Mouse (Mus musculus) forebrain, postnatal 0 days (tissue): Measurements from ENCODE around the gene Hspa1b. TPM values are rescaled to one million over a fixed set of nuclear protein-coding genes. Genes with fewer than 3 reads are reported as not detected.
"Not testable (repeated sequence)": the region's sequence is repeated elsewhere in the genome, so short reads cannot be mapped to it uniquely, and the experiment has no call there.

ENCODE experiments used
- ATAC-seq: fragments of 200-750 bp; cut with Nextera tagmentation; 2 replicates; pipeline ENCODE4 v1.8.0; 2017; ENCODE audit warnings: mild to moderate bottlenecking, moderate library complexity
- DNase-seq: peaks from one replicate; pipeline ENCODE4 v3.0.0-alpha.2; 2015
- H3K27ac ChIP-seq: fragments of 300-500 bp; sonication (generic); 2 replicates; pipeline ENCODE4 v1.5.1; 2014; ENCODE audit warnings: low read depth, mild to moderate bottlenecking, antibody characterized with exemption, low read length, moderate library complexity, mixed read lengths
- H3K27me3 ChIP-seq: fragments of 300-500 bp; sonication (generic); 2 replicates; pipeline ENCODE4 v1.6.1; 2014; ENCODE audit warnings: mild to moderate bottlenecking, low read length, mixed read lengths; ENCODE audit not compliant: insufficient read depth
- H3K36me3 ChIP-seq: fragments of 300-500 bp; sonication (generic); 2 replicates; pipeline ENCODE4 v1.6.1; 2014; ENCODE audit warnings: mild to moderate bottlenecking, moderate library complexity; ENCODE audit not compliant: insufficient read depth
- H3K4me1 ChIP-seq: fragments of 300-500 bp; sonication (generic); 2 replicates; pipeline ENCODE4 v1.6.1; 2014; ENCODE audit warnings: antibody characterized with exemption; ENCODE audit not compliant: insufficient read depth
- H3K4me2 ChIP-seq: fragments of 300-500 bp; sonication (generic); 2 replicates; pipeline ENCODE4 v1.6.1; 2014; ENCODE audit warnings: low read depth, mild to moderate bottlenecking, moderate library complexity
- H3K4me3 ChIP-seq: fragments of 300-500 bp; sonication (generic); 2 replicates; pipeline ENCODE4 v1.5.1; 2014; ENCODE audit warnings: low read depth, low read length, mixed read lengths
- H3K9ac ChIP-seq: fragments of 300-500 bp; sonication (generic); 2 replicates; pipeline ENCODE4 v1.6.1; 2014; ENCODE audit warnings: mild to moderate bottlenecking
- H3K9me3 ChIP-seq: fragments of 300-500 bp; sonication (generic); 2 replicates; pipeline ENCODE4 v1.6.1; 2016; ENCODE audit warnings: low read length
- CTCF ChIP-seq: sonication (generic); IDR thresholded peaks from 2 replicates; pipeline ENCODE4 v1.5.1; 2016; ENCODE audit warnings: antibody characterized with exemption, control low read depth, low read depth
- WGBS: fragments of 180-500 bp; shearing (Covaris S2); extraction: QIAGEN DNeasy Blood & Tissue Kit; methylation state at CpG from one replicate; pipeline ENCODE4 v1.1.7; 2014; 5-methylcytosine and 5-hydroxymethylcytosine counted together
- polyA plus RNA-seq: library from polyadenylated mRNA; unstranded; fragments of >200 nt; fragmentation: Nextera tagmentation; extraction: Ambion mirVana; gene quantifications from 2 replicates; pipeline ENCODE4 v1.2.1, GENCODE M21; 2015
- total RNA-seq: library from RNA; depleted of rRNA; stranded (reverse); fragments of >200 nt; gene quantifications from 2 replicates; pipeline ENCODE4 v1.2.3, GENCODE M21; 2014

Hspa1b gene
- total and polyA plus RNA-seq, 2 experiments from 2014 or later, result 0.42 to 8.1 TPM

- DNase-seq, H3K27ac ChIP-seq, H3K9ac ChIP-seq, H3K4me3 ChIP-seq, H3K4me1 ChIP-seq, ATAC-seq, H3K36me3 ChIP-seq, H3K4me2 ChIP-seq, H3K27me3 ChIP-seq, H3K9me3 ChIP-seq: not testable (repeated sequence)
- 72% methylated on average over 6 of the region's 11 CpGs for WGBS
Observed at GRCm38 (mm10) chr17:34969822-34970221, 10.8 kb upstream of the Hspa1b start, which contains the start of gene Gm20481. Gene Gm20481 (plus strand): TSS chr17:34969912.

GRCm38 (mm10) chr17:34965627-34966026 lies 6.6 kb upstream of the Hspa1b start:
- peaks cover 7% of the 10 kb centered on the region for H3K27me3 ChIP-seq
- no peaks in the 10 kb centered on the region for H3K4me1 ChIP-seq
- H3K36me3 ChIP-seq, result no peaks in the 10 kb centered on the region
- no peak overlapping the region for H3K4me2 ChIP-seq
- H3K27ac ChIP-seq, result no peak overlapping the region
- 84% methylated on average over 5 of the region's 5 CpGs for WGBS
- DNase-seq (no peak), ATAC-seq (no peak)
- H3K4me3 ChIP-seq, result no peak overlapping the region
- no peak for TF ChIP-seq CTCF
- H3K9ac ChIP-seq, result no peak overlapping the region
- H3K9me3 ChIP-seq, result no peaks in the 10 kb centered on the region

DNA sequence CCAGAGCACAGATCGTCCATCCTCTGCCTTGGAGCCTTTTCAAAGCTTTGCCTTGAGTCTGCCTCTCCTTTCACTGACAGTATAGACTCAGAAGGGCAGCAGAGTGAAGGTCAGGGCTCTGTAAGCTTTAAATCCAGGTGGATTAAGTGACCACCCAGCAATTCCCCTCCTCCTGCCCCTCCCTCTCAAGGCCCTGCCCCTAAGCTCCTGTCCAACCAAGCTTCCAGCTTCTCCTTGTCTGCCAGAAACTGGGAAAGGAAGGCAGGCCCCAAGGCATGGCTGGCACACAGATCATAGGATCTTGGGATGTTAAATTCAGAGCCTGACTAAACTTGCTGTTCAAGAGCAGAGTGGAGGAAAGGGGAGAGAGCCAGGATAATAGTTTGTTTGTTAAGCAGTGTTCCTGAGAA lies 5.6 kb upstream of the Hspa1b start:
- Histone ChIP-seq H3K4me3 (no peak overlapping the region), H3K27me3 (peaks cover 10% of the 10 kb centered on the region), H3K4me1 (no peaks in the 10 kb centered on the region), H3K4me2 (no peak overlapping the region), H3K9me3 (no peaks in the 10 kb centered on the region), H3K9ac (no peak overlapping the region), H3K36me3 (no peaks in the 10 kb centered on the region), H3K27ac (no peak overlapping the region)
- WGBS, result 20% methylated on average over 1 of the region's 1 CpGs
- ATAC-seq, result no peak
- no peak for DNase-seq
- TF ChIP-seq CTCF, result no peak

DNA sequence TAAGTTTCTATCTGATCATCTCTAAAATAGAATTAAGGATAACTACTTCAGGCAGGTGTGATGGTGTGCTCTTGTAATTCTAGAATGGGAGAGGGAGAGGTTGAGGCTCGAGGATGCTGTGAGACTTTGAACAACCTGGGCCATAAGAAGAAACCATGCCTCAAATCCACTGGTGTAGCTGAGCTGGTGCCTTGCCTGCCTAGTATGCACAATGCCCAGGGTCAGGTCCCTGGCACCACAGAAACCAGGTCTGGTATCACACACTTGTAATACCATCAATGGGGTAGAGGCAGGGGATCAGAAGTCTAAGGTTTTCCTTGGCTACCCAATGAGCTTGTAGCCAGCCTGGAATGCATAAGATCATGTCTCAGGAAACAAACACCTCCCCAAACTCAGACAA lies 3.8 kb upstream of the Hspa1b start:
- Histone ChIP-seq H3K27ac (no peak overlapping the region), H3K9ac (no peak overlapping the region), H3K4me1 (no peaks in the 10 kb centered on the region), H3K27me3 (peaks cover 3% of the 10 kb centered on the region), H3K36me3 (no peaks in the 10 kb centered on the region), H3K9me3 (no peaks in the 10 kb centered on the region), H3K4me3 (no peak overlapping the region), H3K4me2 (no peak overlapping the region)
- ATAC-seq (no peak), DNase-seq (no peak)
- TF ChIP-seq CTCF, result no peak
- 40% methylated on average over 1 of the region's 1 CpGs for WGBS

- H3K4me1 ChIP-seq, result no peaks in the 10 kb centered on the region
- no peak overlapping the region for H3K4me3 ChIP-seq
- H3K36me3 ChIP-seq, result no peaks in the 10 kb centered on the region
- DNase-seq (no peak), ATAC-seq (no peak)
- H3K4me2 ChIP-seq, result no peak overlapping the region
- peaks cover 3% of the 10 kb centered on the region for H3K27me3 ChIP-seq
- no peak overlapping the region for H3K9ac ChIP-seq
- 39% methylated on average over 3 of the region's 3 CpGs for WGBS
- H3K9me3 ChIP-seq, result no peaks in the 10 kb centered on the region
- no peak overlapping the region for H3K27ac ChIP-seq
- no peak for TF ChIP-seq CTCF
Observed at GRCm38 (mm10) chr17:34962125-34962524, 3.1 kb upstream of the Hspa1b start.

DNA sequence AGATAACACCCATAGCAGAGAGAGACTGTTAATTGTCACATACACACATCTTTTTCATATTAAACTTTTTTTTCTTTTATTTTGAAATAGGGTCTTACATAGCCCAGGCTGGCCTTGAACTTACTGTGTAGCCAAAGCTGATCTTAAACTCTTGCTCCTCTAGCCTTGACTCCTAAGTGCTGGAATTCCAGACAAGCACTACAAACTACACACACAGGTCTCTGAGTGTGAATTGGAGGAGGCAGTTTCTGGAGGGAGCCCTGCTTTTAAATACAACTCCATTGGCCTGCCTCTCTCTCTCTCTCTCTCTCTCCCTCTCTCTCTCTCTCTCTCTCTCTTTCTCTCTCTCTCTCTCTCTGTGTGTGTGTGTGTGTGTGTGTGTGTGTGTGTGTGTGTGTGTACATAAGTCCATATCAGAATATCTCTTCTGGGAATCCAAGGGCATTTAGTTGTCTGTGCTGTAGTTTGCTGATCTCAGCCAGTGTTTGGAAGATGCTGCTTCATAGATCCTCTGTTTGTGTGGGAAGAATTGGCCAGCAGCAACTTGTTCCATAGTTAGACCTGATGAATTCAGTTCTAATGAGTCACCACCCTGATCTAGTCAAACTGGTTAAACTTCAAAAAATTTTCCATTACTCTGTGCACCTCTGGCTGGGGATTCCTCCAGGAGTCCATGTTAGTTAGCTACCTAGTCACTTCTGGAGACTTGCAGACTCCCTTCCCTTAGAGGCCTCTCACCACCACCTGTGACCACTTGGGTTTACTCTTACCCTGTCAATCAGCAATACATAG lies 1.9 kb upstream of the Hspa1b start:
- ATAC-seq, result no peak

DNA sequence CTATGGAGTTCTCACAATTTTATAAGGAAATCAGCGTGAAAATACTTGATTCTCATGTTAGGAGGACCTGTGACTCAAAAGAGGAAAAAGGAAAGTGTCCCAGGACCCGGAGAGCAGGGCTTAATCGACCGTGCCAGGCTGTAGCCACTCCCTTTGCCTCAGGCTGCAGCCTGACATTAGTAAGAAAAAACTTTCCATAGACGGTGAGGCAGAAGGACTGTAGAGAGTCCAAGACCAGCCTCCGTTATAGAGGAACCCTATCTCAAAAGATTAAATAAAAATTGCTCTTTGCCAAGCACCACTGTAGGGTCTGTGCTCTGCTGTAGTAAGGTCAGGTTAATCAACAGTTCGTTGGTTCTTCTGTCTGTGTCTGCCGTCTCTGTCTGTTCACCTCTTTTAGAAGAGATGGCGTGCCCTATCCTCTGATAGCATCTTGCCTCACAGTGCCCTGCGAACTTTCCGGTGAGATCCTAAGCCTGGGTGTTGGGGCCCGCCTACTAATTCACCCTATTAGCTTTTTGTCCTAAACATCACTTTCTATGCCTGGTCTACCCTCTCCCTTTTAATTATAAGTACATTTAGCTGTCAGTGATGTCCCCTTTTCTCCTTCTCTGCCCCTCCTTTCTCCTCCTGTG lies 960 bp upstream of the Hspa1b start:
- Histone ChIP-seq H3K9ac (no peak overlapping the region), H3K27me3 (peaks cover 3% of the 10 kb centered on the region), H3K4me3 (peak overlapping the region; percentile 42; the same call in 1 of the 2 replicates), H3K36me3 (no peaks in the 10 kb centered on the region), H3K4me1 (no peaks in the 10 kb centered on the region), H3K27ac (no peak overlapping the region), H3K9me3 (no peaks in the 10 kb centered on the region), H3K4me2 (peak overlapping the region; percentile 62)
- WGBS, result 12% methylated on average over 12 of the region's 12 CpGs
- DNase-seq (no peak), ATAC-seq (no peak)
- no peak for TF ChIP-seq CTCF

More for the DNA sequence above, 1.9 kb upstream of the Hspa1b start:
- Histone ChIP-seq H3K4me2 (no peak overlapping the region), H3K27ac (no peak overlapping the region), H3K36me3 (no peaks in the 10 kb centered on the region), H3K4me3 (no peak overlapping the region), H3K27me3 (peaks cover 3% of the 10 kb centered on the region), H3K4me1 (no peaks in the 10 kb centered on the region), H3K9me3 (no peaks in the 10 kb centered on the region), H3K9ac (no peak overlapping the region)
- no peak for DNase-seq
- no peak for TF ChIP-seq CTCF

- H3K9ac ChIP-seq, ATAC-seq, H3K4me1 ChIP-seq, H3K9me3 ChIP-seq, DNase-seq, H3K36me3 ChIP-seq, H3K27me3 ChIP-seq, H3K27ac ChIP-seq: not testable (repeated sequence)
- 1% methylated on average over 23 of the region's 47 CpGs for WGBS
- Histone ChIP-seq H3K4me3 (peak overlapping the region; percentile 42), H3K4me2 (peak overlapping the region; percentile 62)
Observed at GRCm38 (mm10) chr17:34958734-34959129, 306 bp downstream of the Hspa1b start.

GRCm38 (mm10) chr17:34957966-34958365 lies 1.1 kb downstream of the Hspa1b start:
- H3K4me2 ChIP-seq, ATAC-seq, H3K36me3 ChIP-seq: not testable (repeated sequence)

DNA sequence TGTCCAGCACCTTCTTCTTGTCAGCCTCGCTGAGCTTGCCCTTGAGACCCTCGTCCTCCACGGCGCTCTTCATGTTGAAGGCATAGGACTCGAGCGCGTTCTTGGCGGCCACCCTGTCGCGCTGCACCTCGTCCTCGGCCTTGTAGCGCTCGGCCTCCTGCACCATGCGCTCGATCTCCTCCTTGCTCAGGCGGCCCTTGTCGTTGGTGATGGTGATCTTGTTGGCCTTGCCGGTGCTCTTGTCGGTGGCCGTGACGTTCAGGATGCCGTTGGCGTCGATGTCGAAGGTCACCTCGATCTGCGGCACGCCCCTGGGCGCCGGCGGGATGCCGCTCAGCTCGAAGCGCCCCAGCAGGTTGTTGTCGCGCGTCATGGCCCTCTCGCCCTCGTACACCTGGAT lies 1.7 kb downstream of the Hspa1b start:
- H3K27ac ChIP-seq, H3K36me3 ChIP-seq, H3K4me3 ChIP-seq, H3K9ac ChIP-seq, H3K9me3 ChIP-seq, H3K4me2 ChIP-seq, H3K4me1 ChIP-seq, H3K27me3 ChIP-seq, ATAC-seq, DNase-seq: not testable (repeated sequence)
- WGBS, result 23% methylated on average over 32 of the region's 40 CpGs

More at GRCm38 (mm10) chr17:34957966-34958365, 1.1 kb downstream of the Hspa1b start:
- H3K4me3 ChIP-seq, H3K9me3 ChIP-seq, H3K27me3 ChIP-seq, H3K4me1 ChIP-seq, DNase-seq, H3K27ac ChIP-seq, H3K9ac ChIP-seq: not testable (repeated sequence)
- 33% methylated on average over 15 of the region's 40 CpGs for WGBS
